Mouse (Mus musculus) ES-Bruce4 (cell line): Measurements from ENCODE around the gene Gm9958.

Experiments used
- CTCF ChIP-seq: IDR thresholded peaks from one replicate; pipeline ENCODE4 v1.8.1; 2011; ENCODE audit warnings: low read depth, low read length
- EP300 ChIP-seq: IDR thresholded peaks from 2 replicates; pipeline ENCODE4 v1.6.1; 2011; ENCODE audit warnings: low read depth, low read length; ENCODE audit not compliant: insufficient read depth
- POLR2A ChIP-seq: IDR thresholded peaks from one replicate; pipeline ENCODE4 v1.8.1; 2011; ENCODE audit warnings: low read length; ENCODE audit not compliant: insufficient read depth

DNA sequence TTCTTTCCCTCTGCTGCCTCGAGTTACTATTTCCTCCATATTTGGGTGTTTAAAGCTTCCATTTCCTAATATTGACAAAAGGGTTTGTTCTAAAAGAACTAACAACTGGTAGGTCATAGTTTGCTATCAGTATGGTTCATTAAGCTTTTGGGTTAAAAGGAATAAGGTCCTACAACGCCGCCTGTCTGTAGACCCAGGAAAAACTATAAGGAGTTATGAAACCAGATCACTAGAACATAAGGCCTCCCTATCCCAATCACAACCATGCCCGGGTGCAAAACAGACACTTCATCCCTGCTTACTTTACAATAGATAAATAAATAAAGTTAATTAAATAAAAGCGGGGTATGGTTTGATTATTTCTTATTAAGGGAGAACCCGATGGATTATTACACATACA lies 2.5 kb upstream of the Gm9958 start:
- TF ChIP-seq CTCF = no peak
- no peak for TF ChIP-seq EP300
- TF ChIP-seq POLR2A = no peak
